Mouse (Mus musculus) hindbrain, embryonic 10.5 days (tissue): ENCODE measurements around the gene Mmp9. TPM values are rescaled to one million over a fixed set of nuclear protein-coding genes. Genes with fewer than 3 reads are reported as not detected.

Experiments
- DNase-seq: peaks from one replicate; pipeline ENCODE4 v3.0.0-alpha.2; 2017; ENCODE audit warnings: low spot score
- H3K27ac ChIP-seq: fragments of 300-500 bp; sonication (generic); 2 replicates; pipeline ENCODE4 v1.5.1; 2016; ENCODE audit warnings: mild to moderate bottlenecking, moderate library complexity
- H3K27me3 ChIP-seq: fragments of 300-500 bp; sonication (generic); 2 replicates; pipeline ENCODE4 v1.6.1; 2016; ENCODE audit warnings: mild to moderate bottlenecking; ENCODE audit not compliant: poor library complexity, insufficient read depth, severe bottlenecking
- H3K36me3 ChIP-seq: fragments of 300-500 bp; sonication (generic); 2 replicates; pipeline ENCODE4 v1.6.1; 2016; ENCODE audit warnings: mild to moderate bottlenecking, moderate library complexity
- H3K4me1 ChIP-seq: fragments of 300-500 bp; sonication (generic); replicated peaks from 2 replicates; pipeline ENCODE4 v1.6.1; 2016; ENCODE audit warnings: mild to moderate bottlenecking
- H3K4me3 ChIP-seq: fragments of 300-500 bp; sonication (generic); 2 replicates; pipeline ENCODE4 v1.5.1; 2016; ENCODE audit warnings: mild to moderate bottlenecking, moderate library complexity
- H3K9me3 ChIP-seq: fragments of 300-500 bp; sonication (generic); 2 replicates; pipeline ENCODE4 v1.6.1; 2016; ENCODE audit warnings: mild to moderate bottlenecking, moderate library complexity
- WGBS: fragments of 180-500 bp; shearing (Covaris S2); methylation state at CpG from one replicate; pipeline ENCODE4 v1.1.7; 2016; 5-methylcytosine and 5-hydroxymethylcytosine counted together
- polyA plus RNA-seq: library from polyadenylated mRNA; unstranded; fragments of >200 nt; fragmentation: Nextera tagmentation; extraction: Ambion mirVana; gene quantifications from 2 replicates; pipeline ENCODE4 v1.2.1, GENCODE M21; 2016

The Mmp9 gene
- polyA plus RNA-seq, 1 experiment from 2014 or later: 1.2 TPM

- Histone ChIP-seq H3K4me1 (peaks cover 39% of the 10 kb centered on the region), H3K4me3 (peak overlapping the region; percentile 31), H3K36me3 (no peaks in the 10 kb centered on the region), H3K27me3 (peaks cover 81% of the 10 kb centered on the region), H3K9me3 (no peaks in the 10 kb centered on the region), H3K27ac (no peak overlapping the region)
- 9% methylated on average over 25 of the region's 25 CpGs for WGBS
- no peak for DNase-seq
Observed at GRCm38 (mm10) chr2:164948962-164949361, 8.4 kb downstream of the Mmp9 start.

GRCm38 (mm10) chr2:164950501-164950900, 9.9 kb downstream of the Mmp9 start:
- Histone ChIP-seq H3K27me3 (peaks cover 92% of the 10 kb centered on the region), H3K27ac (no peak overlapping the region), H3K36me3 (no peaks in the 10 kb centered on the region), H3K9me3 (no peaks in the 10 kb centered on the region), H3K4me1 (peaks cover 39% of the 10 kb centered on the region), H3K4me3 (no peak overlapping the region)
- DNase-seq: peak; percentile 56
- 27% methylated on average over 13 of the region's 13 CpGs for WGBS

GRCm38 (mm10) chr2:164951745-164952144, 11.2 kb downstream of the Mmp9 start:
- H3K27me3 ChIP-seq: peaks cover 94% of the 10 kb centered on the region
- H3K9me3 ChIP-seq: no peaks in the 10 kb centered on the region
- peaks cover 40% of the 10 kb centered on the region for H3K4me1 ChIP-seq
- H3K27ac ChIP-seq: no peak overlapping the region
- no peak for DNase-seq
- 81% methylated on average over 4 of the region's 4 CpGs for WGBS
- H3K4me3 ChIP-seq: no peak overlapping the region
- no peaks in the 10 kb centered on the region for H3K36me3 ChIP-seq

- Histone ChIP-seq H3K36me3 (no peaks in the 10 kb centered on the region), H3K27me3 (peaks cover 94% of the 10 kb centered on the region), H3K4me1 (peaks cover 46% of the 10 kb centered on the region), H3K27ac (no peak overlapping the region), H3K4me3 (no peak overlapping the region), H3K9me3 (no peaks in the 10 kb centered on the region)
- DNase-seq: no peak
- WGBS: 41% methylated on average over 13 of the region's 13 CpGs
Observed at GRCm38 (mm10) chr2:164952448-164952847, 11.9 kb downstream of the Mmp9 start.

- Histone ChIP-seq H3K4me3 (0 out of 2 replicates have a peak overlapping the region, but pooled peaks have one; percentile 14), H3K27me3 (peaks cover 88% of the 10 kb centered on the region), H3K27ac (no peak overlapping the region), H3K4me1 (peaks cover 39% of the 10 kb centered on the region), H3K36me3 (no peaks in the 10 kb centered on the region), H3K9me3 (no peaks in the 10 kb centered on the region)
- under 1% methylated on average over 21 of the region's 21 CpGs for WGBS
- peak; percentile 86 for DNase-seq
Observed at GRCm38 (mm10) chr2:164953224-164953623, 12.6 kb downstream of the Mmp9 start.

- no peak for DNase-seq
- Histone ChIP-seq H3K27me3 (peaks cover 63% of the 10 kb centered on the region), H3K4me3 (no peak overlapping the region), H3K4me1 (peaks cover 23% of the 10 kb centered on the region), H3K36me3 (no peaks in the 10 kb centered on the region), H3K9me3 (no peaks in the 10 kb centered on the region), H3K27ac (no peak overlapping the region)
- 74% methylated on average over 4 of the region's 4 CpGs for WGBS
Observed at GRCm38 (mm10) chr2:164955725-164956124, 15.1 kb downstream of the Mmp9 start.

- Histone ChIP-seq H3K4me3 (no peak overlapping the region), H3K27me3 (peaks cover 61% of the 10 kb centered on the region), H3K27ac (no peak overlapping the region), H3K4me1 (peaks cover 28% of the 10 kb centered on the region), H3K9me3 (no peaks in the 10 kb centered on the region), H3K36me3 (no peaks in the 10 kb centered on the region)
- DNase-seq: no peak
- 63% methylated on average over 5 of the region's 5 CpGs for WGBS
Observed at GRCm38 (mm10) chr2:164956195-164956594, 15.6 kb downstream of the Mmp9 start.

GRCm38 (mm10) chr2:164957548-164958315, 17.2 kb downstream of the Mmp9 start:
- Histone ChIP-seq H3K36me3 (no peaks in the 10 kb centered on the region), H3K4me3 (no peak overlapping the region), H3K27ac (no peak overlapping the region), H3K9me3 (no peaks in the 10 kb centered on the region), H3K4me1 (peaks cover 38% of the 10 kb centered on the region), H3K27me3 (peaks cover 53% of the 10 kb centered on the region)
- 71% methylated on average over 9 of the region's 9 CpGs for WGBS
- no peak for DNase-seq

- Histone ChIP-seq H3K4me1 (peaks cover 48% of the 10 kb centered on the region), H3K27me3 (peaks cover 51% of the 10 kb centered on the region), H3K36me3 (no peaks in the 10 kb centered on the region), H3K27ac (peak within 1 kb of the TSS; percentile 88), H3K9me3 (no peaks in the 10 kb centered on the region), H3K4me3 (peak within 1 kb of the TSS; percentile 73)
- peak; percentile 84 for DNase-seq
- 1% methylated on average over 49 of the region's 54 CpGs for WGBS
Observed at GRCm38 (mm10) chr2:164960716-164961441, 20.3 kb downstream of the Mmp9 start, which contains the start of gene Slc12a5. Slc12a5 (plus strand) TSS chr2:164960802.

GRCm38 (mm10) chr2:164961506-164962182, 21.1 kb downstream of the Mmp9 start:
- WGBS: 8% methylated on average over 17 of the region's 17 CpGs
- peak overlapping the region; percentile 88; the same call in 1 of the 2 replicates for H3K27ac ChIP-seq

GRCm38 (mm10) chr2:164962183-164962580, 21.6 kb downstream of the Mmp9 start:
- Histone ChIP-seq H3K4me3 (no peak overlapping the region), H3K36me3 (no peaks in the 10 kb centered on the region), H3K4me1 (peaks cover 45% of the 10 kb centered on the region), H3K27me3 (peaks cover 51% of the 10 kb centered on the region), H3K27ac (no peak overlapping the region), H3K9me3 (no peaks in the 10 kb centered on the region)
- no peak for DNase-seq
- WGBS: 56% methylated on average over 7 of the region's 7 CpGs

More at GRCm38 (mm10) chr2:164961506-164962182, 21.1 kb downstream of the Mmp9 start:
- peak overlapping the region; percentile 73 for H3K4me3 ChIP-seq
- DNase-seq: peak; percentile 74
- peaks cover 48% of the 10 kb centered on the region for H3K4me1 ChIP-seq
- H3K36me3 ChIP-seq: no peaks in the 10 kb centered on the region
- peaks cover 51% of the 10 kb centered on the region for H3K27me3 ChIP-seq
- H3K9me3 ChIP-seq: no peaks in the 10 kb centered on the region

GRCm38 (mm10) chr2:164964242-164964894, 23.8 kb downstream of the Mmp9 start:
- Histone ChIP-seq H3K27me3 (peaks cover 69% of the 10 kb centered on the region), H3K9me3 (no peaks in the 10 kb centered on the region), H3K4me3 (peak overlapping the region; percentile 6; the same call in 1 of the 2 replicates), H3K36me3 (no peaks in the 10 kb centered on the region), H3K4me1 (peaks cover 63% of the 10 kb centered on the region), H3K27ac (peak overlapping the region; percentile 59; the same call in 1 of the 2 replicates)
- WGBS: 31% methylated on average over 9 of the region's 9 CpGs
- no peak for DNase-seq
